Mouse (Mus musculus) cerebellum, postnatal 10 days (tissue): ENCODE measurements around the gene Hsf2.

Experiments
- DNase-seq, 2 experiments: peaks; one replicate each; pipeline ENCODE4 v3.0.0; 2021; ENCODE audit warnings: mixed read lengths in 2 of 2

Gene Hsf2

GRCm38 (mm10) chr10:57485908-57486541 is at the start of gene Hsf2:
Gene Hsf2, plus strand, starts transcription at chr10:57486385.
- DNase-seq: peak; percentile 96 to 98

GRCm38 (mm10) chr10:57437898-57438297 is 48.3 kb upstream of the Hsf2 start:
- no peak for DNase-seq

GRCm38 (mm10) chr10:57441049-57441448 is 45.1 kb upstream of the Hsf2 start:
- DNase-seq: no peak

- DNase-seq: no peak
Measured at GRCm38 (mm10) chr10:57444392-57444791, 41.8 kb upstream of the Hsf2 start.

GRCm38 (mm10) chr10:57445655-57446054 is 40.5 kb upstream of the Hsf2 start:
- DNase-seq: no peak

- no peak for DNase-seq
Measured at GRCm38 (mm10) chr10:57447657-57448050, 38.5 kb upstream of the Hsf2 start.

- DNase-seq: peak; percentile 94 to 95
Measured at GRCm38 (mm10) chr10:57448051-57448716, 38.0 kb upstream of the Hsf2 start.

- DNase-seq: peak; percentile 61 to 69
Measured at GRCm38 (mm10) chr10:57463298-57463697, 22.9 kb upstream of the Hsf2 start.

- no peak for DNase-seq
Measured at GRCm38 (mm10) chr10:57465768-57466167, 20.4 kb upstream of the Hsf2 start.

- no peak for DNase-seq
Measured at GRCm38 (mm10) chr10:57477121-57477843, 8.9 kb upstream of the Hsf2 start.

GRCm38 (mm10) chr10:57481717-57482116 is 4.5 kb upstream of the Hsf2 start:
- DNase-seq: no peak

GRCm38 (mm10) chr10:57484741-57485140 is 1.4 kb upstream of the Hsf2 start:
- DNase-seq: no peak

GRCm38 (mm10) chr10:57486542-57487071 is 422 bp downstream of the Hsf2 start:
- DNase-seq: peak; percentile 91 to 93

- DNase-seq: peak; percentile 49 to 53
Measured at GRCm38 (mm10) chr10:57487201-57487600, 1.0 kb downstream of the Hsf2 start.

GRCm38 (mm10) chr10:57488591-57488990 is 2.4 kb downstream of the Hsf2 start:
- DNase-seq: peak in 1 of 2 experiments; percentile 11

- no peak for DNase-seq
Measured at GRCm38 (mm10) chr10:57492050-57492449, 5.9 kb downstream of the Hsf2 start.

- no peak for DNase-seq
Measured at GRCm38 (mm10) chr10:57499414-57500156, 13.4 kb downstream of the Hsf2 start.

- no peak for DNase-seq
Measured at GRCm38 (mm10) chr10:57514616-57515015, 28.4 kb downstream of the Hsf2 start.

GRCm38 (mm10) chr10:57515278-57515677 is 29.1 kb downstream of the Hsf2 start:
- DNase-seq: peak; percentile 14 to 21

GRCm38 (mm10) chr10:57526469-57526868 is 40.3 kb downstream of the Hsf2 start:
- no peak for DNase-seq

GRCm38 (mm10) chr10:57531076-57531475 is 44.9 kb downstream of the Hsf2 start:
- no peak for DNase-seq

- peak in 1 of 2 experiments; percentile 17 for DNase-seq
Measured at GRCm38 (mm10) chr10:57531616-57532217, 45.5 kb downstream of the Hsf2 start.
